Mouse (Mus musculus) heart, embryonic 10.5 days (tissue): ENCODE measurements around the gene Cd46. TPM values are rescaled to one million over a fixed set of nuclear protein-coding genes. Genes with fewer than 3 reads are reported as not detected.
A peak's percentile ranks its signal among the peaks of the same experiment; 100 is the strongest.

Source experiments
- DNase-seq: peaks from one replicate; pipeline ENCODE4 v3.0.0-alpha.2; 2017; ENCODE audit warnings: low spot score
- H3K27ac ChIP-seq: fragments of 300-500 bp; sonication (generic); 2 replicates; pipeline ENCODE4 v1.5.1; 2016; ENCODE audit warnings: mild to moderate bottlenecking
- H3K27me3 ChIP-seq: fragments of 300-500 bp; sonication (generic); 2 replicates; pipeline ENCODE4 v1.6.1; 2016; ENCODE audit warnings: mild to moderate bottlenecking; ENCODE audit not compliant: poor library complexity, insufficient read depth, severe bottlenecking
- H3K36me3 ChIP-seq: fragments of 300-500 bp; sonication (generic); 2 replicates; pipeline ENCODE4 v1.6.1; 2016; ENCODE audit warnings: mild to moderate bottlenecking, moderate library complexity
- H3K4me1 ChIP-seq: fragments of 300-500 bp; sonication (generic); 2 replicates; pipeline ENCODE4 v1.6.1; 2016; ENCODE audit warnings: mild to moderate bottlenecking
- H3K4me3 ChIP-seq: fragments of 300-500 bp; sonication (generic); 2 replicates; pipeline ENCODE4 v1.5.1; 2016; ENCODE audit warnings: mild to moderate bottlenecking, moderate library complexity
- H3K9me3 ChIP-seq: fragments of 300-500 bp; sonication (generic); 2 replicates; pipeline ENCODE4 v1.6.1; 2016; ENCODE audit warnings: mild to moderate bottlenecking, moderate library complexity
- WGBS: fragments of 180-500 bp; shearing (Covaris S2); methylation state at CpG from one replicate; pipeline ENCODE4 v1.1.7; 2016; 5-methylcytosine and 5-hydroxymethylcytosine counted together
- polyA plus RNA-seq: library from polyadenylated mRNA; unstranded; fragments of >200 nt; fragmentation: Nextera tagmentation; extraction: Ambion mirVana; gene quantifications from 2 replicates; pipeline ENCODE4 v1.2.1, GENCODE M21; 2016

Gene Cd46
- 0.58 and 0.70 TPM in 2 replicates for polyA plus RNA-seq

DNA sequence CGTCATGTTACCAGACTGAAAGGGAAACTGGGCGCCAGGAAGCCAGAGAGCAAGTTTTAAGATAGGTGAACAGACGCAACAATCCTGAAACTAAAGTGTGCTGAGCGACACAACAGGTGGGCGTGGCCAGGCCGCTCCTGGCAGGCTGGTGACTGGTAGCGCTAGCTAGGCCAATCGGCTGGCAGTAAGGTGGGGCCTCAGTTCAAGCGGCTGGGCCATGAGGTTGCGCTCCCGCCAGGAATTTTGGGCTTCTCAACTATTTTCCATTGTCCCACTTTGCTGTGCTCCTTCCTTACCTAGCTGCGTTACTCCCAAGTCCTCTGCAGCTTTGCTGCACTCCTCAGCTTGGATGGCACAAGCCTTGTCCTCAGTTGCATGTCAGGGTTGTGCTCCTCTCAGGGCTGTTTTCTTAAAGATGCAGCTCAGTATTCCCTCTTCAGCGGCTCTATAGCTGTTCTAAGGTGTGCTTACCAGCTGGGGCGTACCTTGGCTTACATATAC is at the start of gene Cd46:
Cd46 (minus strand) TSS at position 30 of the 501 bp plus-strand sequence.
- peak; percentile 94 for DNase-seq
- no peaks in the 10 kb centered on the region for H3K9me3 ChIP-seq
- WGBS, result 2% methylated on average over 14 of the region's 14 CpGs

DNA sequence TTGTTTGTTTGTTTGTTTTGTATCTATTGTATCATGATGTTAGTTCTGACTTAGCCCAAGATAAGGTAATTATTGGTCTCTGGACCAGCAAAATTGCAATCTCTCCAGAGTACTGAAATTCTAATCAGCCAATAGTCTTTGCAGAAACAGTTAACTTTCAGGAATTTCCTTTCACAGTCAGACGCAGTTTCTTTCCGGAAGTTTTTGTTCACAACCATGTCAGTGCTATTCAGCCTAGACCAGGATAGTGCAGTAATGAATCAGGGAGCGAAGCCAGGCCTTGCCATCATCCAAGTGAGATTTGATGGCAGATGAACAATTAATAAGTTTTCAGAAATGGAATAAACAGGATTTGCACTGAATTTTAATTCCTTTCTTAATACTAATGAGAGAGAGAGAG is 40.0 kb upstream of the Cd46 start:
- Histone ChIP-seq H3K4me3 (peak overlapping the region; percentile 71), H3K36me3 (peaks cover 16% of the 10 kb centered on the region), H3K27ac (no peak overlapping the region; the same call in 1 of the 2 replicates), H3K4me1 (no peaks in the 10 kb centered on the region), H3K27me3 (no peaks in the 10 kb centered on the region), H3K9me3 (no peaks in the 10 kb centered on the region)
- WGBS, result 56% methylated on average over 3 of the region's 3 CpGs
- no peak for DNase-seq

More for the DNA sequence above, at the start of gene Cd46:
- peaks cover 11% of the 10 kb centered on the region for H3K36me3 ChIP-seq
- H3K27me3 ChIP-seq, result no peaks in the 10 kb centered on the region
- peak within 1 kb of the TSS; percentile 84 for H3K27ac ChIP-seq
- peaks cover 7% of the 10 kb centered on the region for H3K4me1 ChIP-seq
- peak within 1 kb of the TSS; percentile 64 for H3K4me3 ChIP-seq

DNA sequence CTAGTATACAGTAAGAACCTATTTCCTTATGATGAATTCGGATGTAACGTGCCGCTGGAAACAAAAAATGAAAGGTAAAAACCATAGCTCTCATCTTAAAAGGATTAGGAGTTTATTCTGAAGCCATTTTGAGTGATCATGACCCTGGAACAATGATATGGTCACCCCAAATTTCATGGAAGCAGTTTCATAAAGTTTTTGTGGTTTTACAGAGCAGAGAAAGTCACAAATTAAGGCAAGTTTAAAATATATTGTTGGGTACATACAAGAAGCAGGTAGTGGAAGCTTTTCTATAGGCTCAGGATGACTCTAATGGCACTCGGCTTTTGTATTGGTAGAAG is 39.6 kb upstream of the Cd46 start:
- Histone ChIP-seq H3K4me1 (no peaks in the 10 kb centered on the region), H3K36me3 (peaks cover 19% of the 10 kb centered on the region), H3K27ac (peak overlapping the region; percentile 98), H3K27me3 (no peaks in the 10 kb centered on the region), H3K9me3 (no peaks in the 10 kb centered on the region), H3K4me3 (peak overlapping the region; percentile 71)
- 30% methylated on average over 4 of the region's 4 CpGs for WGBS
- no peak for DNase-seq

DNA sequence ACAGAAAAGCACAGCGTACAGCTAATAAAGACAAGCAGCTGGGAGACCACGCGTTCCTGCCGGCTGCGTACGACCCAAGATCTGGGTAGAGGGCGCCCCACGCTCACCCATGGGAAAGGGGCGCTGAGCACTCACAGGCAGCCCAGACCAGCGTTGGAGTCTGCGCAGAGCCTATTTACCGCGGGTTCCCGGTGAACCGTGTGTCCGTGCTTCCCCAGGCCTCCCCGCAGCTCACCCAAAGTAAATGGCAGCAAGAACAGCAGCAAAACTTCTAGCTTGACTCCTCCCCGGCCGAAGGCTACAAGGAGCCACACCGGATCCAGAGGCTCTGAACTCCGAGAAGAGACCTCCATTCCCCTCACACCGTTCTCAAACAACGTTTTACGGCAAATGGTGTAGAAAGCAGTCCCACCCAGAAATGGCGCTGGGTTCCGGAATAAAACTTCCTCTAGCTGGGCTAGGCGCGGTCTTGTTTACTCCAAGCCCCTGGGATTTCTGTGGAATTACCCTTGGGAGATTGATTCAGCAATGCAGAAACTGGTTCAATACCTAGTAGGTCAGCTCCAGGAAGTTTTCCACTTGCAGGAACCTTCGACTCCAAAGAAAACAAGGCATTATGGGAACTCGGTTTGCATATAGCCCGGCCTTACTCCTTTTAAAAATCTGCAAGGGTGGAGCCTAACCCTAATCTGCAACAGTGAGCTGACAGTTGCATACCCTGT is 39.1 kb upstream of the Cd46 start, which contains the start of gene Cr1l:
Cr1l (minus strand) TSS at position 634 of the 722 bp plus-strand sequence.
- no peaks in the 10 kb centered on the region for H3K9me3 ChIP-seq
- peak; percentile 94 for DNase-seq
- H3K36me3 ChIP-seq, result peaks cover 19% of the 10 kb centered on the region
- H3K4me3 ChIP-seq, result peak within 1 kb of the TSS; percentile 71
- H3K4me1 ChIP-seq, result no peaks in the 10 kb centered on the region
- peak within 1 kb of the TSS; percentile 98 for H3K27ac ChIP-seq
- no peaks in the 10 kb centered on the region for H3K27me3 ChIP-seq
- WGBS, result under 1% methylated on average over 31 of the region's 31 CpGs

DNA sequence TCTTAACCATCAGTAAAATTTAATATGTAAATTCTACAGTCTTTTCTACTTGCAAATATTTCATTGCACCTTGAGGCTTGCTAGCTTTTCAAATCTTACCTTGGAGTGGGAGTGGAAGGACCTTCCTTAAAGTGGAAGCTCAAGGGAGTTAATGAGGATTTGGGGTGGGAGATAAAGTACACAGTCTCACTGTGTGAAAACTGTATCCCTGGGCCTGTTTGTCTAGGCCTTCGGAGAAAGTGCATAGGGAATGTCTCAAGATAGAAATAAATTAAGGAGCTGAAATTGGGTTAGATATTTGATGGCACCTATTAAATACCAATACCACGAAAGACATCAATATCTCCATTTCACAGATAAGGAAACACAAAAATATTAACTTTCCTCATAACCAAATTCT is 38.4 kb upstream of the Cd46 start:
- no peak for DNase-seq
- Histone ChIP-seq H3K4me3 (peak overlapping the region; percentile 71), H3K27ac (peak overlapping the region; percentile 98), H3K4me1 (no peaks in the 10 kb centered on the region), H3K36me3 (peaks cover 23% of the 10 kb centered on the region), H3K9me3 (no peaks in the 10 kb centered on the region), H3K27me3 (no peaks in the 10 kb centered on the region)
- 9% methylated on average over 2 of the region's 2 CpGs for WGBS

DNA sequence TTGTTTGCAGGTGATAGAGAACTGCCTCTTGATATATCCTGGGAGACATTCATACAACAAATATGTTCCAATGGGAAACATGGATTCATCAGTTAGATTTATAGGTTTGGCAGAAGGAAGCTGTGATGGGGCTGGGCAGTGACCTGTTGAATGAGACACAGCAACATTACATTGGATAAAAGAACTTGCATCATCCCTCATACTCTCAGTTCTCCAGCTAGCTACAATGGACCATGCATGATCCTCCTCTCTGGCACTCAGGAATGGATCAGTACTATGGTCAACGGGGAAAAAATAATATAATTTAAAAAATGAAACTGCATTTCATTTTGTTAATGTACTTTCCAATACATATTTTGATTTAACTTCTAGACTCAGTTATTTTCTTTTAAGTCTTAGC is 37.8 kb upstream of the Cd46 start:
- Histone ChIP-seq H3K4me3 (peak overlapping the region; percentile 71), H3K27me3 (no peaks in the 10 kb centered on the region), H3K4me1 (no peaks in the 10 kb centered on the region), H3K9me3 (no peaks in the 10 kb centered on the region), H3K36me3 (peaks cover 29% of the 10 kb centered on the region), H3K27ac (no peak overlapping the region)
- DNase-seq, result no peak
- 81% methylated on average over 1 of the region's 1 CpGs for WGBS

DNA sequence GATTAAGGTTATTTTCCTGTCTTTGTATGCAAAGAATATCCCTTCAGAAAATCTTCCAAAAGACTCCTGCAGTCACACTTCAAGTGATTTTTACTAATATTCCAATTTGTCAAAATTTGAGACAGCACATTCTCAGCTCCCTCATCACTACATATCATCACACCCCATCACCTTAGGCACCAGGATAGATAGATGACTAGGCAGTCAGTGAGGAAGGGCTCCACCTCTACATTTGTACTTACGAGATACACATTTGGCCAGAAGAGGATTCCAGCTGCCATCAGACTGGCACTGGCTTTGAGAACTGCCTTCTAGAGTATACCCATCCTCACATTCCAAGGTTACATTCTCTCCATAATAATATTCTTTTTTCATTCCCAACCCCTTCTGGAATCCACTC is 22.4 kb upstream of the Cd46 start:
- DNase-seq, result no peak
- H3K27ac ChIP-seq, result no peak overlapping the region
- H3K4me1 ChIP-seq, result no peaks in the 10 kb centered on the region
- no peaks in the 10 kb centered on the region for H3K27me3 ChIP-seq
- no peaks in the 10 kb centered on the region for H3K9me3 ChIP-seq
- no peak overlapping the region for H3K4me3 ChIP-seq
- 83% methylated on average over 1 of the region's 1 CpGs for WGBS
- peaks cover 48% of the 10 kb centered on the region for H3K36me3 ChIP-seq

DNA sequence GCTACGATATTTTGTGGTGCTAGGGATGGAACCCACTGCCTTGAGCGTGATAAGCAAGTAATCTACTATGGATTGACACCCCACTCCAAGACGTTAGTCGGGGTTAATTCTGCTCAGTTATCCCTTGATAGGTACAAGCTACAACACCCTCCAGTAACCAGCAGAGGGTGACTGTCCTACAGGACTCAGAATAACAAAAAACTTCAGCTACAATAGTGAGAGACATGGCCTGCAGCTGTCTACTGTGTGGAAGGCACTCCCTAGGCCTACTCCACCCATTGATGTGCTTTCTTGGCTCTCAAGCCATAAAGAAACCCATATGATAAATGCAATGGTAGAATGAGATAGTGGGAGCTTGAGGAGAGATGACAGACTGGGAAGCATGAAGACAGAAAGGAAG is 21.6 kb upstream of the Cd46 start:
- H3K27me3 ChIP-seq, result no peaks in the 10 kb centered on the region
- H3K27ac ChIP-seq, result no peak overlapping the region
- DNase-seq, result no peak
- H3K4me1 ChIP-seq, result no peaks in the 10 kb centered on the region
- WGBS, result 80% methylated on average over 4 of the region's 4 CpGs
- H3K9me3 ChIP-seq, result no peaks in the 10 kb centered on the region
- no peak overlapping the region for H3K4me3 ChIP-seq
- H3K36me3 ChIP-seq, result peaks cover 48% of the 10 kb centered on the region

DNA sequence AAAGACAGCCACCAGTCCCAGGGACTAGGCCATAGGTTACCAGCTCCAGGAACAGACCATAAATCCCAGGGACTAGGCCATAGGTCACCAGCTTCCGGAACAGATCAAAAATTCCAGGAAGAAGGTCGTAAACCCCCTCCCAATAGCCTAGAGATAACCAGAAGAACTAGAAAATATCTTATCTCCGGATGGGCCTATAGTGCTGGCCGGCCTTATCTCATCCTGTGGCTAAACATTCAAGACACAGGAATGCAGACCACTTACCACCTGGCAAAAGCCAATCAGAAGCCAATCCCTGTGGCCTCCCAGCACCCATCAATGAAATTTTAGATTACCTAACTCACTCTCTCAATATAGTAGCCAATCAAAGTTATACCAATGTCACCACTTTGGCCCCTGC is 8.6 kb upstream of the Cd46 start:
- no peaks in the 10 kb centered on the region for H3K9me3 ChIP-seq
- no peaks in the 10 kb centered on the region for H3K27me3 ChIP-seq
- H3K4me3 ChIP-seq, result no peak overlapping the region
- no peak overlapping the region for H3K27ac ChIP-seq
- peaks cover 58% of the 10 kb centered on the region for H3K36me3 ChIP-seq
- no peak for DNase-seq
- 16% methylated on average over 4 of the region's 4 CpGs for WGBS
- peaks cover 6% of the 10 kb centered on the region for H3K4me1 ChIP-seq

DNA sequence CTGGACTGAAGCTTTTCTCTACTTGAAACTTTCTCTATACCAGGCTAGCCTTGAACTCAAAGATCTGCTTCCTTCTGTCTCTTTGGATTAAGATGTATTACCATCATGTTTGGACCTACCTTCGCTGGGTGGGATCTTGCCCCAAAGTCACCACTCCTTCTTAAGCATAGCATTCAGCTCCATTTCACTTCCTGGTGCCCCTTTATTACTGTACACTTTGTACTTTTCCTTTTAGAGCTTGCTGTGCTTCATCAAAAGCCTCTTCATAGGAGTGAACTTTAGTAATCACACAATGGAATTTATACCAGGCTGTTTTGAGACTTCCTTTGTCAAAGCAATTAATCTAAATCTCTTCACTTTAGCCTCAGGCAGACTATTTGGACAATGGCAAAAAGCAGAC is 6.0 kb upstream of the Cd46 start:
- H3K9me3 ChIP-seq, result no peaks in the 10 kb centered on the region
- 92% methylated on average over 1 of the region's 1 CpGs for WGBS

DNA sequence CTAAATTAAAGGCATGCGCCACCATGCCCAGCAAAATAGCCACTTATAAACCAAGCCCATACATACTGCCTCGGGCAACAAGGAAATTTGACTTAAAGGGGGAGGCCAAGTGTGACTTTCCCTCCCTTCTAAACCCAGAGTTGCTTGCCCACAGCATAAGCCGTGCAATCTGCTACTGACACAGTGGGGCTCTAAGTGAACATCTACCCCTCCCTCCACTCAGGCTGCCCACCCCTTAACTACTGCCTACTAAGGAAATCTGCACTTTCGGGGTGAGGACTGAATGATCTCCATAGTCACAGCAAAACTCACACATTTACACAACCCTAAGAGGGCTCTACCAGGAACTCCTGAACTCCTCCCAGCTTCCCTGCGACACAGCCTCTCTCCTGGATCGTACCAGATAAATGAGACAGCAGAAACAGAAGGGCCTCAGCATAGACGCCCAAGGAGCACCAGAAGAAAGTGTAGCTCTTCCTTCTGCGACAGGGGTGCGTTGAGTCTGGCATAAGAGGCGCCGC is 290 bp downstream of the Cd46 start:
- WGBS, result 17% methylated on average over 11 of the region's 11 CpGs
- Histone ChIP-seq H3K4me1 (peaks cover 7% of the 10 kb centered on the region), H3K27me3 (no peaks in the 10 kb centered on the region), H3K27ac (peak overlapping the region; percentile 84), H3K36me3 (peaks cover 8% of the 10 kb centered on the region), H3K9me3 (no peaks in the 10 kb centered on the region), H3K4me3 (peak overlapping the region; percentile 64)
- DNase-seq, result no peak

More for the DNA sequence above, 6.0 kb upstream of the Cd46 start:
- Histone ChIP-seq H3K27me3 (no peaks in the 10 kb centered on the region), H3K27ac (no peak overlapping the region), H3K4me3 (no peak overlapping the region), H3K4me1 (peaks cover 7% of the 10 kb centered on the region), H3K36me3 (peaks cover 44% of the 10 kb centered on the region)
- no peak for DNase-seq

DNA sequence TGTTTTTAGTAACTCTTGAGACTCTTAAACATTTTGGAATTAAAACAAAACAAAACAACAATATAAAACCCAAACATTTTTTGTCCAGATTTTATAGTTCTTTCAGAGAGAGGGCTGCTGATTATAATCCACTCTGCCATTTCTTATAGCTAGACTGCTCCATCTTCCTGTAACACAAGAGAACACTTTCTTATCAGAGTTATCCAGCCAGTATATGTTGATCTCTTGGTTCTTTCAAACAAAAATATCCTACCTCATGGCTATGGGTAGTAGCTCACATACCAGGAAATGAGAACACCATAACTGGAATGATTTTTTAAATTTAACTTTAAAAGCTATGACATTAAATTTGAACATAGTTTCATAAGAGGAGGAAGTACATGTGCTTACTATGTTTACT is 9.9 kb downstream of the Cd46 start:
- Histone ChIP-seq H3K27ac (no peak overlapping the region), H3K4me1 (no peaks in the 10 kb centered on the region), H3K9me3 (no peaks in the 10 kb centered on the region), H3K27me3 (no peaks in the 10 kb centered on the region), H3K4me3 (no peak overlapping the region), H3K36me3 (no peaks in the 10 kb centered on the region)
- DNase-seq, result no peak

DNA sequence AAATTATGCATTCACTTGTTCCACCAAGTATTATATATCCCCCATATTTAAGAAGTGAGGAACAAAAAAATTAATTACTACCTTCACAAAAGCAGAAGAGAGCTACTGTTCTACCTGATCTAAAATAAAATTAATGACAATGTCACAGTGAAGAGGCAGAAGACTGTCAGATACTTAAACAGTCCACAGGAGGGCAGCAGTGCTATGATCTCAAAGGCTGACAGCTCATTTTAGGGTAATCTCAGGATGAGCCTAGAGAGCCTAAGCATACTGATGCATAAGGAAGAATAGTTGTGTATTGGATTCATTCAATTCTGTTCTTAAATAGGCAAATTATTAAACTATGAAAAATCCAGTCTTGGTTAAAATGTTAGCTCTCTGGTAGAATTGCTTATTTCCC is 51.6 kb downstream of the Cd46 start:
- no peak for DNase-seq
- H3K4me3 ChIP-seq, result no peak overlapping the region
- no peaks in the 10 kb centered on the region for H3K9me3 ChIP-seq
- no peaks in the 10 kb centered on the region for H3K4me1 ChIP-seq
- no peaks in the 10 kb centered on the region for H3K27me3 ChIP-seq
- H3K36me3 ChIP-seq, result no peaks in the 10 kb centered on the region
- H3K27ac ChIP-seq, result no peak overlapping the region
